Mouse (Mus musculus) left cerebral cortex, postnatal 10 days (tissue): ENCODE data around the gene Pip4p1. TPM values are rescaled to one million over a fixed set of nuclear protein-coding genes. Genes with fewer than 3 reads are reported as not detected.
"Not testable (repeated sequence)": the region's sequence is repeated elsewhere in the genome, so short reads cannot be mapped to it uniquely, and the experiment has no call there.

ENCODE experiments used
- DNase-seq, 2 experiments: peaks; one replicate each; pipeline ENCODE4 v3.0.0; 2021 to 2022; ENCODE audit warnings: low spot score in 2 of 2, mixed read lengths in 1 of 2; ENCODE audit errors: extremely low spot score in 1 of 2
- intact Hi-C: fragments of 180-260 bp; cut with DNase I; formaldehyde crosslinking; loops from one replicate; pipeline ENCODE4 v1.15.1; 2025
- total RNA-seq, 2 experiments: library from RNA; stranded (reverse); gene quantifications; 2 replicates each; pipeline ENCODE4 v1.2.3; 2021

Gene Pip4p1
- total RNA-seq, 2 experiments from 2014 or later = 79.6 to 89.0 TPM

DNA sequence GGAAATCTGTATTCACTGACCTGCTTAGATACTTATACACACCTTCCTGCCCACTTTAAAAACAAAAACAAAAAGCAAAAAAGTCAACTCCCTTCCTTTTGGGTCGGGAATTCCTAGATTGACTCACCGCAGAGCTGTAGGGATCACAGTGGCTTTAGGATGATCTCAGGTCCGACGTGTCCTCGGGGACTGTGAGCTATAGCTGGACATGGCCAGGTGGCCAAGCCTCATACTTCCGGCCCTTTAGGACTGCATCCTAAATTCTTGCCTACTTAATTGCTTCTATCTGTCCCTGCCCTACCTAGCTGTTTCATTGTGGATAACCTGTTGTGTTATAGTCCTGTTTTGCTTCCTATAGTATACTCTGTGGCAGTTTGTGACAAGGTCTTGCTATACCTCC, 14.4 kb upstream of the Pip4p1 start:
- DNase-seq, intact Hi-C loops: not testable (repeated sequence)

GRCm38 (mm10) chr14:50944668-50945033, 14.0 kb upstream of the Pip4p1 start:
- DNase-seq, intact Hi-C loops: not testable (repeated sequence)

GRCm38 (mm10) chr14:50943932-50944667, 13.4 kb upstream of the Pip4p1 start, which contains the start of gene Gm49342:
Gene Gm49342, plus strand, starts transcription at chr14:50944517.
- intact Hi-C loops = no loop called here
- peak; percentile 84 to 95 for DNase-seq

DNA sequence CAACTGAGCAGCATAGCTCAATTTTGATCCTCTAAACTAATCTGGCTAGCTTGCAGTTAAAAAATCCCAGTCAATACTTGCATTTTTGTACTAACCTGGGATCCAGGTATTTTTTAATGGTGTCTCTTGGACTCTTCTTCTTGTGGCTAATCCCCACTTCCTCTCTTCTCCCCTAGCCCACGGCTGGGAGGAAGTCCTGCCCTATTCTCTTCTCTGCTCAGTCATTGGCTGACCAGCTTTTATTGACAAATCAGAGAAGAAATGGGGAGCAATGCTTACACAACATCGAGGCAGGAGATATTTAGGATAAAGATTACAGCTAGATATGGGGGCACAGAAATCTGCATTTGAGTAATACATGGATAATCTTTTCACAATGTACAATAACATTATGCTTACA, 8.3 kb upstream of the Pip4p1 start:
- no peak for DNase-seq
- intact Hi-C loops = no loop called here

GRCm38 (mm10) chr14:50938119-50938908, 7.7 kb upstream of the Pip4p1 start:
- intact Hi-C loops = no loop called here
- DNase-seq = no peak

DNA sequence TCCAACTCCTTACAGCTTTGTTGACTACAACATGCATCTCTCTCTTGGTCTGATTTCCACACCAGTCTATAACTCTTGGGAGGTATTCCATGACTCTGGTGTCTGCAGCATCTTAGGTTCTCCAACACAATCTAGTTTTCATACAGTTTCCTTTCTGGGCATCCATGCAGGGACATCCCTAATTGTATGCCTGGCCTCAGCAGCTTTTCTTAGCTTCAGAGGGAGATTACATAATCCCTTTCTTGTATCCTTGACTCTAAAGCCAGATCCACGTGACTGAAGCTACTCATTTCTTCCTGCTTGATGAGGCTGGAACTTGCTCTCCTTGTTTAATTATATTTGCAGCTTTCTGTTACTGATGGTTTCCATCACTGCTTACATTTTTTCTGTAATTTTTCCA, 6.0 kb upstream of the Pip4p1 start:
- intact Hi-C loops = no loop called here
- no peak for DNase-seq

DNA sequence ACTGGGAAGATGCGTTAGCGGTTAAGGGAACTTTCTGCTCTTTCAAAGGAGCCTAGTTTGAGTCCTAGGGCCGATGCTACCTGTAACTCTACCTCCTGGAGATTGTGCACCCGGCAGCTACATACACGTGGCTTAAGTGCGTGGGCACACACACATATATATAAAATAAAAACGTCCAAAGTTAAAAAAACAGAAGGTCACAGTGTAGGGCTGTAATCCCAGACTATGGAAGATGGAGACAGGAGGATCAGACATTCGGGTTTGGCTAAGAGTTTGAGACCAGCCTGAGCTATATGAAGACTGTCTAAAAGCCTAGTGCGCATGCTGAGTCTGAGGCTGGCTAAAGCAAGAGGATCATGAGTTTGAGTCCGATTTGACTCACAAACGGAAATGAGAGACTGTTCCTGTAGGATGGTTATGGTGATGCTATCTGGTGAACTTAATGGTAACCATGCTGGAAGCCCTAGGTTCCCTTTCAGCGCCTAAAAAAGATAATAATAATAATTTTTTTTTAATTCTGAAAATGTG, 901 bp upstream of the Pip4p1 start:
- no peak for DNase-seq
- intact Hi-C loops = loop anchor here (5.0 kb wide), 1 partner anchor 136 kb away; no protein-coding TSS in a partner anchor

DNA sequence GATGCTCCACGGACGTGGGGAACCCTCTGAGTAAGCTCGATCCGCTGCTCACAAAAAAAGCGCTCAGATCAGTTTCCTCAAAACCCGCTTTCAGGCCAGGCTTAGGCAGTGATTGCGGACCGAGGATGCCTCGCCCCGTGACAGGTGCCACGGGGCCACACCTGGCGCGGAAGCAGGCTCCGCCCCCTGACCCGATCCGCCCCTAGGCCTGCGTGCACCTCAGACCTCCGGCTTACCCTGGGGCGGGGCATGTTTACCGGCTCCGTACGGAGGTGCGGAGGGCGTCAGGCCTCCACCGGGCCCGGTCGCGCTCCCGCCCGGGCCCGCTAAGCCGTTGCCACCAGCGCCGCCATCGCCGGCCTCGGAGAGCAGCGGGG, 291 bp downstream of the Pip4p1 start:
- DNase-seq = no peak
- intact Hi-C loops = loop anchor here (5.0 kb wide), 1 partner anchor 137 kb away; no protein-coding TSS in a partner anchor

- no peak for DNase-seq
- intact Hi-C loops = loop anchor here (5.0 kb wide), 2 partner anchors 103 to 137 kb away; no protein-coding TSS in a partner anchor
Observed at GRCm38 (mm10) chr14:50929951-50930350, 705 bp downstream of the Pip4p1 start.

GRCm38 (mm10) chr14:50927366-50927765, 3.3 kb downstream of the Pip4p1 start:
- intact Hi-C loops = loop anchor here (5.0 kb wide), 1 partner anchor 100 kb away; no protein-coding TSS in a partner anchor
- DNase-seq = no peak

- intact Hi-C loops = loop anchor here (5.0 kb wide), 1 partner anchor 98 kb away; no protein-coding TSS in a partner anchor
- no peak for DNase-seq
Observed at GRCm38 (mm10) chr14:50925111-50925920, 5.3 kb downstream of the Pip4p1 start.

- peak; percentile 97 to 98 for DNase-seq
- intact Hi-C loops = loop anchor here (5.0 kb wide), 1 partner anchor 97 kb away; no protein-coding TSS in a partner anchor
Observed at GRCm38 (mm10) chr14:50924281-50925064, 6.2 kb downstream of the Pip4p1 start, which contains the start of the genes Osgep and Apex1. Gene Osgep, minus strand, starts transcription at chr14:50924893. Gene Apex1, plus strand, starts transcription at chr14:50924968.

DNA sequence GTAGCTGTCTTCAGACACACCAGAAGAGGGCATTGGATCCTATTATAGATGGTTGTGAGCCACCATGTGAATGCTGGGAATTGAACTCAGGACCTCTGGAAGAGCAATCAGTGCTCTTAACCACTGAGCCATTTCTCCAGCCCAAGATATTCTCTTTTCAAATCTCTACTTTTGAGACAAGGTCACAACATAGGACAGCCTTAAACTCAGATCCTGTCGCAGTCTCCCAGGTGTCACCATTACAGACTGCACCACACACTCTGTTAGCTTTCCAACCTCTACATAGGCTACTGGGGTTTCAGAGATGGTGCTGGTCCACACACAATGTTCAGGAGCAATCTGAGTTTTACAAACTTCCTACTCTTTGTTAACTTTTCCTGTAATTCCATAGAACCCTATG, 7.2 kb downstream of the Pip4p1 start:
- intact Hi-C loops, DNase-seq: not testable (repeated sequence)

GRCm38 (mm10) chr14:50911356-50911755, 19.3 kb downstream of the Pip4p1 start:
- DNase-seq = no peak
- intact Hi-C loops = loop anchor here (5.0 kb wide), 1 partner anchor 104 kb away; the partner anchor contains the start of genes Ccnb1ip1 and Parp2

- no peak for DNase-seq
- intact Hi-C loops = no loop called here
Observed at GRCm38 (mm10) chr14:50908126-50908525, 22.5 kb downstream of the Pip4p1 start.

DNA sequence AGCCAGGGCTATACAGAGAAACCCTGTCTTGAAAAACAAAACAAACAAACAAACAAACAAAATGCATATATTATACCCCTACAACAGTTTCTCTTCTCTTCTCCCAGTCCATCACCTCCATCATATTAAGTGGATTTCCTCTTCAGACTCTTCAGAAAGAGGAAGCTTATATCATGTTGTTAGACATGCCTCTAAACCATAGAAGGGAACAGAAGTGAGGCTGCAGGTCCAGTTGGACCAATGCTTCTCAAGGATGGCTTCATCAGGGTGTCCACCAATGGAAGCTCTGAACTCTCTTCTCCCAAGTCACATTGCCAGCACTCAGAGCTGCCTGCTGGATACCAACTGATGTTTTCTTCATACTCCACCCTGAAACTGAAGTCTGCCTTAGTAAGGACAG, 25.3 kb downstream of the Pip4p1 start:
- intact Hi-C loops, DNase-seq: not testable (repeated sequence)

DNA sequence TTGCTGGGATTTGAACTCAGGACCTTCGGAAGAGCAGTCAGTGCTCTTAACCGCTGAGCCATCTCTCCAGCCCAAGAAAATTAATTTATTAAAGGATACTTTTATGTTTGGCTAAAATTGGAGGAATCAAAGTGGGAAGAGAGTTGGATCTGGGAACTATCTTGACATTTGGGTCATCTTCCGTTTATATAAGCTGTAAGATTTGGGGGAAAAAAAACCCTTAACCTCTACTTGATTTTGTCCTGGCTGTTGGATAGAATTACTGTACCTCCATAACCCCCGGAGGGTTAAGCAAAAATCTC, 25.9 kb downstream of the Pip4p1 start:
- DNase-seq = no peak
- intact Hi-C loops = no loop called here
